Mouse (Mus musculus): Measurements from ENCODE around the gene Crispld2.

DNA sequence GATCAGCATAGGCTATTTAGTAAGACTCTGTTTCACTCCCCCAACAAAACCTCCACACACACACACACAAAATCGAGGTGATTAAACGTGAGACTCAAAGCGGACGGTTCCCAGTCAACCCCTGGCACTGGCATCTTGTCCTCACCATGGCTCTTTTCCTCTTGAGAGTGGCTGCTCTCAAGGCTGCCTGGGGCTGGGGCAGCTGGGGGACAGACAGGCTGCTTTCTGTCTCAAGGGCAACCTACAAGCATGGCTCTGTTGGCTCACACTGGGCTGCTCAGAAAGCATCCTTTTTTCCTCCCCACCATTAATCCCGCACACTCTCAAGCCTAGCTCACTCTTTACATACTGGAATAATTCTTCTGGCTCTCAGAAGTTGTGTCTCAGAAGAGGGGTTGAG, 27.1 kb downstream of the Crispld2 start:
- no peak for TF ChIP-seq CTCF (IDR thresholded peaks at IDR 0.05; ENCODE audit: borderline replicate concordance, insufficient read depth, low read depth, low read length)
- TF ChIP-seq POLR2A (IDR thresholded peaks at IDR 0.05; ENCODE audit: borderline replicate concordance, insufficient read depth, low read length): no peak

Data from cerebellum, adult 2 months (tissue).